Mouse (Mus musculus) kidney, postnatal 14 days (tissue): Measurements from ENCODE around the gene Rreb1.

Source experiments
- DNase-seq: peaks from one replicate; pipeline ENCODE4 v3.0.0; 2022; ENCODE audit warnings: mixed read lengths

Rreb1 gene

DNA sequence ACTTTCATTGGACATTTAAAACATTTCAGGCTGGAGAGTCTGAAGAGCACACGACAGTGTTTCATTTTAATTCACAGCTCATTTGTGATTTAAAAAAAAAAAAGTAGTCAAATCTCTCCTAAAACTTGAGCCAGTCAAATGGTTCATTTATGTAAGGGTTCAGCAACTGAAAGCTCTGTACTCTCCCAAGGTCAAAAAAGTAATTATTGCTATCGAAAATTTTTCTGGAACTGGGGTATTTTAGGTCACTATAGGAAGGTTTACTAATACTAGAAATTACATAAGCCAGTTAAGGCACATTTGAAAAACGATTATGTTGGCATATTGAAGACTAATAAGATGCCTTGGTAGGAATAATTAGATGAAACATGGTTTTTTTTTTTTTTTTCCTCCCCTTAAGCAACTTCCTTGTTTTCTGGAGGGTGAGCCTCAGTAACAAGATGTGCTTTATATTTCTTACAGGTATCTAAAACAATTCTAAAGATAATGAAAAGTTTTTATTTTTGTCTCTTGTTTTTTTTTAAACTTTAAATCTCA is 77.1 kb downstream of the Rreb1 start:
- DNase-seq, result no peak

DNA sequence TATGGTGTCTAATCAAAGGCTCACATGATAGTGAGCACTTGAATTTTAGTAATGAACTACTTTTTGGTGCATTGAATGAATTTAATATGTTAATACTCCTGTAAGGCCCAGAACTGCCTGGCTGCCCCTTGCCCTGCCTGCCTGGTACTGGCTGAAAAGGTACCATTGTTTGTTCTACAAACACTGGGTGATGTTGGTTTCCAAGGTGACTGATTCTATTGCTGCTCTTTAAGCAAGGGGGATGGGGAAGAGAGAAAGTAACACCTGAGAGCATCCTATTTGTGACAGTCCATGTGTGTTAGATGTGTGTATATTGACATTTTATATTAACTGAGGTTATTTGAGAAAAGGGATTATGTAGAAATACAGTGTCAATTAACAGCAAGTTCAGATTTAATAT is 77.6 kb downstream of the Rreb1 start:
- DNase-seq, result no peak

DNA sequence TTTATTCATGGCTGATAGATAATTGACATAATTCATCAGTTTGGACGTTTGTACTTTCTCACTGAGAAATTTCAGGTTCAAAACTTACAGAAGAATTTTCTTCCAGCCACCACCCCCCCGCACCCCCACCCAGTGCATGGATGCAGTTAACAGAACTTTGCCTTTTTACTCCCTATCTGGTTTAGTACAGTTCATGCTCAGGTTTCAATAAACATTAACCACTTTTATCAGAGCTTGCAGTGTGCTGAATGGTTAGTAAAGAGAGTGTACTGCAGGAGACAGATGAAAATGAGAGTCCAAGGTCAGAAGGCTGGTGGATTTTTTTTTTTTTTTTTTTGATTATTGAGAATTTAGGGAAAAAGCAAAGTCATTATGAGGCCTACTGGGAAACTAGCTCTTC is 78.3 kb downstream of the Rreb1 start:
- no peak for DNase-seq

- peak; percentile 96 for DNase-seq
Measured at GRCm38 (mm10) chr13:37857284-37858065, 79.3 kb downstream of the Rreb1 start.

DNA sequence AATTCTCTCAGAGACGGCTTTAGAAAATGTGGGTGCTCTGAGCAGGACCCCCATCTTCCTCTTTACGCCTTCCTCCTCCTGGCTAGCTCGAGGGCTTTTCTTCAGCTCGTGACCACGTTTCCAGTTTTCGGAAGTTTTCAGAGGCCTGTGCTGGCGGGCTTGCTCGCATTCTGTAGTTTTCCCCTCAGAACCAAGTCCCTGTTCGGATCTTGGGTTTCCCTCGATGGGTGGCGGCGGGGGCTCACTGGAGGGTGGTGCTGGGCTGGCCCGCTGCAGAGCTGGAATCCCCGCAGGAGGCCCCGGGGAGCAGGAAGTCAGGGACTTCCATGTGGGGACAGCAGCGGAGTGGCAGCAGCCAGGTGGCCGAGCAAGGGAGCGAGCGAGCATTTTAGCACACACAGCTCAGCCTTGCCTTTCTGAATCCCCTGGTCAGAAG is 79.9 kb downstream of the Rreb1 start:
- DNase-seq, result peak; percentile 63

DNA sequence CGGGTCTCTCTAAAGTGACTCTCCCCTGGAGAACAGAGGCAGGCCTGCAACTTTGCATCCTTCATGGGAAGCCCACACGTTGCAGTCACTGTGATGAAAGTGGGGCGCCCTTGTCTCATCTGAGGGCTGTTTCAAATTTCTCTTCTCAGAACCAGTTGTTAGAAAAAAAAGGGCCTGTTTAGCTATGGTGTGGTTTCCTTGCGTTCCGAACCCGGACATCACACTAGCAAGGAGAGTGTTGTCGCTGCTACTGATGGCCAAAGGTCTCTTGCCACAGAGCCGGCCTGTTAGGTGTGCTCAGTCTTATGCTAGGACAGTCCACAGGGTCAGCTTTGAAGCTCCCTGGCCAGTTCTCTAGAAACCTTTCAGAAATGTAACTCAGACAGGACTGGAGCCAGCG is 80.3 kb downstream of the Rreb1 start:
- DNase-seq, result peak; percentile 55

DNA sequence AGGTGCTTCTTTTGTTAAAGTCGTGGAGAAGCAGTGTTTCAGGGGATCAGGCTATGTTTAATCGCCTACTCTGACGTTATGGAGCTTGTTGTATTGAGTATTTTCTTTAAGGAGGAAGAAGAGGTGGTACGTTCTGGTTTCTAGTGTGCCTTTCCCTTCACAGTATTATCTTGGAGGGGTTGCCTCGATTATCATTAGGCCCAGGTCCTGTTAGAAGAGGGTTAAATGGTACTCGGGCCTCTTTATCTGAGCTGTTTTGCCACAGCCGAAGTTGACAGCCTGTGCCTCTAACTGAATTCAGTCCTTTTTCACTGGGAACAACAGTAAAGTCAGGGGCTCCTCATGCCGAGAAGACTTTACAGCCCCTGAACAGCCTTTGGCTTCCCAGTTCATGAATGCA is 81.6 kb downstream of the Rreb1 start:
- DNase-seq, result no peak

- no peak for DNase-seq
Measured at GRCm38 (mm10) chr13:37860204-37860603, 82.0 kb downstream of the Rreb1 start.

DNA sequence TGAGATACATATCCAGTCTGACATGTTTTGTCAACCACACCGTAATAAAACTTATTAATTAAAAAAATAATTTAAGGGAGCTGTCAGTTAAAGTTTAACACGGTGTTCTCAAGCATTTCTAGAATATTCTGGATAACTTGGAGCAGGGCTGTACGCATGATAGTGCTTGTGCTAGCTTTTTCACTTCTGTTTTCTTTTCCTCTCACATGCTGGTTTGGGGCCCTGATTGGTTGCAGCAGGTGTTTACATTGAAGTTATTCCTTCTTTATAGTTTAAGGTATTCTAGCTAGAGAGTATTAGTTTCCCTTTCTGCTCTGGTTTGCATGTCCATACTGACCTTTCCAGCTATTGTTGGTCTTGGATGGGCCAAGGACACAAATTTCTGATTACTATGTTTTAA is 82.6 kb downstream of the Rreb1 start:
- no peak for DNase-seq

DNA sequence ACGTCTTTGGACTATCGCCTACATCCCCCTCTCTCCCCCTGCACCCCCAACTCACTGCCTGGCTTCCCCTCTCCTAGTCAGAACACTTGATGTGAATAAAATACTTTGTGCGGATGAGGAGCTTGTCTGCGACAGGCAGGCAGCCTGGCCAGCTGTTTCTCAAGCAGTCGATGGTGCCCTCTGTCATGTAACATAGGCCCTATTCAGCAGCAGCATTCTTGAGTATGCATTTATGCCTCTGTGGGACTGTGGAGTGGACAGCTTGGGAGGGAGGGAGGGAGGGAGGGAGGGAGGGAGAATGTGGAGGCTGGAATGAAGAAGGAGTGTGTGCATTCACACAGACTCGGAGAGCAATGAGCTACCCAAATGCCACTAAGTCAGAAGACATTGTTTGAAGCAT is 84.3 kb downstream of the Rreb1 start:
- DNase-seq, result no peak

GRCm38 (mm10) chr13:37863643-37864042 is 85.4 kb downstream of the Rreb1 start:
- DNase-seq, result no peak

DNA sequence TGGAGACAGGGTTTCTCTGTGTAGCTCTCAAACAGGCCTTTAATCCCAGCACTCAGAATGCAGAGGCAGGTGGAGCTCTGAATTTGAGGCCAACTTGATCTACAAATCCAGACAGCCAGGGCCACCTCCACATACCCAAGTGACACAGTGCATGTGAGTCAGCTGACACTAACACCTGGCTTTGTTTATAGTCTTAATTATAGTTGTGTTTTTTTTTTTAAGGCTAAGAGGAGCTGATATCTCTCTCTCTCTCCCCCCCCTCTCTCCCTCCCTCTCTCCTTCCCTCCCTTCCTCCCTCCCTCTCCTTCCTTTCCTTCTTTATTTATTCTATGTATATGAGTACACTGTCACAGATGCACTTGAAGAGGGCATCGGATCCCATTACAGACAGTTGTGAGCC is 86.5 kb downstream of the Rreb1 start:
- no peak for DNase-seq

GRCm38 (mm10) chr13:37866296-37866695 is 88.1 kb downstream of the Rreb1 start:
- DNase-seq, result no peak

- DNase-seq, result no peak
Measured at GRCm38 (mm10) chr13:37866846-37867245, 88.6 kb downstream of the Rreb1 start.

GRCm38 (mm10) chr13:37870118-37870908 is 92.1 kb downstream of the Rreb1 start:
- DNase-seq, result no peak

GRCm38 (mm10) chr13:37872142-37872835 is 94.1 kb downstream of the Rreb1 start:
- DNase-seq, result no peak

GRCm38 (mm10) chr13:37873125-37873891 is 95.1 kb downstream of the Rreb1 start:
- DNase-seq, result no peak

- no peak for DNase-seq
Measured at GRCm38 (mm10) chr13:37875919-37876318, 97.7 kb downstream of the Rreb1 start.

DNA sequence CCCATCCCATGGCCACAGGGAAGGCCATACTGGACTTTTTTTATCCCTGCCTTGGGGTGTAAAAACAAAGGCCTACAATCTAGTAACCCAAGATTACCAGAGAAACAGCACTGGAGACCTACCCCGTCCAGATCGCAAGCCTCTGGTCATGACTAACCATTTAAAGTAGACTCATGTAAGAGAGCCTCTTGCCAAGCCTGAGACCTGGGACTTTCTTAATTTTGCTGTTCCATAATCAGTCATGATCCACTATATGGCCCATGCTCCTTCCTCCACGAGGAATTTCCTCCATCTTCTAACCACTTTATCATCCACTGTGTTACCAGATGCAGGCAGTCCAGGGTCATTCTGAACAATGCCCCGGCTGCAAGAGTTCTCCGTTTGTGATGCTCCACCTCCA is 98.2 kb downstream of the Rreb1 start:
- DNase-seq, result no peak

DNA sequence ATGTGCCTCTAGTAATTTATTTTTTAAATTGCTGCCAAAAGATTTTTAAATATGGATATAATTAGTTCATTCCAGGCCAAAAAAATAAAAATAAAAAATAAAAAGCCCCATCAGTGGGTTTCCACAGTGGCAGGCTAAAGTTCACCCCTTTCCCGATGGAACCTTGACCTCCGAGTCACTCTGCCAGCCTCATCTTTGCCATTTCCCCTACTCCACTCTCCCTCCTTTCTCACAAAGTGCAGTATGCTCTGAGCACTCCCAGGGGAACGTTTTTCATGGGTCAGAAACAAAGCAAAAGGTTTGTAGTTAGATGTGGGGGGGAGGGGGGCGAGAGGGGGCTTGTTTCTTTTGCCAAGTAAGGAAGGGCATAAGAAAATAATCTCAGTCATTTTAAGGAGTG is 98.6 kb downstream of the Rreb1 start:
- no peak for DNase-seq

- DNase-seq, result no peak
Measured at GRCm38 (mm10) chr13:37877241-37877640, 99.0 kb downstream of the Rreb1 start.

DNA sequence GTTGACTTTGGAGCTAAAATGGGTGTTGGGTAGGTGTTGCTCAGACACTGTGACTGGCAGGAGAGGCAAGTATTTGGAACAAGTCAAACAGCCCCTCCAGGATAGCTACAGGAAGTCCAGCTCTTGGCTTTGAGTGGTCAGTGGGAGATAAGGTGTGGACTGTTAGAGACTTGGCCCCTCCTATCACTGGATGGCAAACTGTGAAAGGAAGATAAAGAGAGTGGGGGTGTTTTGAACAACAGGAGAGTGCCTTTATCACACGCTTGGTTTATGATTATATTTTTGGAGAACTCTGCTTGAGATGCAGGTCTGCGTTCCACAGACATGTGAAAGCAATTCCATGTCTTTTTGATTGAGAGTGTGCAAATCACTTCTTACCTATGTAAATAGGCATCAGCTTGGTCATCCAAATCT is 100.7 kb downstream of the Rreb1 start:
- DNase-seq, result no peak

- DNase-seq, result no peak
Measured at GRCm38 (mm10) chr13:37879556-37879955, 101.4 kb downstream of the Rreb1 start.
